ENCODE assay signal across 9 mouse cellular contexts in genomic region chr2:173307561-173307960, GRCm38 (mm10). TPM values are rescaled to one million over a fixed set of nuclear protein-coding genes. Genes with fewer than 3 reads are reported as not detected.
DNase-seq lines count a peak whose midpoint lies in the region; ATAC-seq and TF ChIP-seq lines count a peak whose summit lies in the region.
"Had no signal": no experiment of that assay in that cellular context is flagged by ENCODE, and none has a peak within 500 bp of the region (broad histone marks: within the 10 kb centered on the region; RNA-seq: fewer than 3 reads in every experiment).

No protein-coding gene starts in this region.

- peaks cover 15% of the 10 kb centered on the region for H3K4me1 ChIP-seq in lung, embryonic 15.5 days
- 0 out of 2 replicates have a peak, but pooled peaks cover 9% of the 10 kb centered on the region for H3K4me1 ChIP-seq in forebrain, postnatal 0 days (ENCODE audit: insufficient read depth)

- H3K27ac ChIP-seq in lung, embryonic 15.5 days: peak overlapping the region; percentile 59; the same call in 1 of the 2 replicates
- H3K27ac ChIP-seq in forebrain, postnatal 0 days (ENCODE audit: low read depth, low read length): peak overlapping the region; percentile 57

- no peak for TF ChIP-seq CTCF in forebrain, postnatal 0 days (IDR thresholded peaks at IDR 0.05; ENCODE audit: low read depth)

- no peak for DNase-seq in lung, postnatal 25 days (ENCODE audit: low spot score)
- peak; percentile 77 for DNase-seq in forebrain, postnatal 0 days
- DNase-seq in heart, postnatal 25 days (ENCODE audit: low spot score): peak; percentile 14
- peak; percentile 63 to 87 for DNase-seq in kidney, postnatal 25 days
- DNase-seq in lung, postnatal 10 days: peak; percentile 44
- DNase-seq in right cerebral cortex, adult 18-20 months: peak; percentile 78

- no peak overlapping the region for H3K9ac ChIP-seq in lung, embryonic 15.5 days
- no peak overlapping the region for H3K9ac ChIP-seq in forebrain, postnatal 0 days

- H3K27me3 ChIP-seq in lung, embryonic 15.5 days: peaks cover 6% of the 10 kb centered on the region; the same call in 1 of the 2 replicates
- H3K27me3 ChIP-seq in forebrain, postnatal 0 days (ENCODE audit: insufficient read depth, low read length): no peaks in the 10 kb centered on the region

- no peaks in the 10 kb centered on the region for H3K9me3 ChIP-seq in lung, embryonic 15.5 days
- no peaks in the 10 kb centered on the region for H3K9me3 ChIP-seq in forebrain, postnatal 0 days (ENCODE audit: low read length)

- no peaks in the 10 kb centered on the region for H3K36me3 ChIP-seq in lung, embryonic 15.5 days
- no peaks in the 10 kb centered on the region for H3K36me3 ChIP-seq in forebrain, postnatal 0 days (ENCODE audit: insufficient read depth)
- H3K36me3 ChIP-seq: G1E had no signal

- H3K4me3 ChIP-seq in lung, embryonic 15.5 days: no peak overlapping the region
- no peak overlapping the region for H3K4me3 ChIP-seq in forebrain, postnatal 0 days (ENCODE audit: low read depth, low read length)

- intact Hi-C loops in heart, postnatal 25 days (cut with DNase I): no loop called here

- under 1% methylated on average over 15 of the region's 18 CpGs for WGBS in lung, embryonic 15.5 days
- 2% methylated on average over 17 of the region's 18 CpGs for WGBS in forebrain, postnatal 0 days

- H3K4me2 ChIP-seq in lung, embryonic 15.5 days: peak overlapping the region; percentile 35; the same call in 1 of the 2 replicates
- H3K4me2 ChIP-seq in forebrain, postnatal 0 days (ENCODE audit: low read depth): peak overlapping the region; percentile 41

- ATAC-seq in lung, embryonic 15.5 days (ENCODE audit: borderline replicate concordance, extremely low read depth, low FRiP score, low TSS enrichment): peak; percentile 70; the same call in 1 of the 2 replicates
- peak; percentile 81 for ATAC-seq in forebrain, postnatal 0 days
- ATAC-seq in monocyte, adult 5-6 weeks (replicated peaks; ENCODE audit: insufficient number of reproducible peaks, low FRiP score, low TSS enrichment, poor library complexity, severe bottlenecking): no peak

RNA-seq across cellular contexts. Expression of gene Pmepa1, which starts 31.2 kb away (rescaled TPM):
- polyA plus RNA-seq in lung, embryonic 15.5 days (2015; fragmentation: Nextera tagmentation; extraction: Ambion mirVana): 7.3 and 7.7 TPM in 2 replicates
- total RNA-seq in forebrain, postnatal 0 days (2014; rRNA removed): 6.9 and 8.5 TPM in 2 replicates
- polyA plus RNA-seq in forebrain, postnatal 0 days (2015; fragmentation: Nextera tagmentation; extraction: Ambion mirVana): 2.5 and 3.1 TPM in 2 replicates
- 10 to 100 TPM; 28.2 to 31.9 TPM for total RNA-seq in heart, postnatal 25 days (2021)
- total RNA-seq in monocyte, adult 5-6 weeks (2017): 0.29 to 0.39 TPM in 2 of 3 replicates, not detected in the other
- polyA plus RNA-seq: G1E had no signal
